Mouse (Mus musculus) right cerebral cortex, adult 2 months (tissue): ENCODE measurements at regions not wholly inside any gene's neighbourhood (a gene's known extent, or its start where the extent isn't known, plus 50 kb on each side); places are given as distances from the start of the nearest gene placed in this dataset.
A peak's percentile ranks its signal among the peaks of the same experiment; 100 is the strongest.

Experiments
- DNase-seq, 2 experiments: peaks; one replicate each; pipeline ENCODE4 v3.0.0; 2021 to 2022; ENCODE audit warnings: low spot score in 2 of 2

DNA sequence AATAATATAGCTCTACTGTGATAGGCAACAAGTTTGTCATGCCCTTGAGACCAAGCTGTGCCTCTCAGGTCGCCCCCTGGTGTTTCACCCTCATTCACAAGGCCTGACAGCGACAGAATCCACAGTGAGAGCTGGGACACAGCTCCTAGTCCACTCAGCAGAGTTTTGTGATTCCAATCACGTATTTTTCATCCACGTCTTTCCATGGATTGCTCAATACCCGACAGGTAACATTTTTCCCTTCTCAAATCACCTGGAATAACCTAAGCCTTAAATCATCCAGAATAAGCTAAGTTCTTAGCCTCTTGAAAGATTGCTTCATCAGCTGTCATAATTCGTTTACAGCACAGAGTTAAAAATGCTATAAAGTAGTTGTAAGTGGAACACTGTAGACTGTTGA lies 211.3 kb downstream of the Ccdc91 start:
- no peak for DNase-seq

- DNase-seq = no peak
Measured at GRCm38 (mm10) chr6:147698255-147698654, 222.6 kb downstream of the Ccdc91 start.

- DNase-seq = no peak
Measured at GRCm38 (mm10) chr6:147699449-147699848, 223.8 kb downstream of the Ccdc91 start.

DNA sequence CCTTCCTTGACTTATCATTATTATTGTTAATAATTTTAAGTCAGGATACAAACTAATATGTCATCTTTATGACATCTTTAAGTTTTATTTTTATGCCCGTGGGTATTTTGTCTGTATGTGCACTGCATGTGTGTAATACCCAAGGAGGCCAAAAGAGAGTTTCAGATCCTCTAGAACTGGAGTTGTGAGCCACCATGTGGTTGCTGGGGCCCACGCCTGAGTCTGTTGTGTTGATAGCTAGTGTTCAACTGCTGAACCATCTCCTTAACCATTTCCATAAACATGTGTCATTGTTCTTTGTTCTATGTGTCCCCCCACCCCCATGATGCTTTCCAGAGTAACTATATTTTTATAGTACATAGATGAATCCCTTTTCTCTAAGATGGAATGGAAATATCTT lies 225.0 kb downstream of the Ccdc91 start:
- DNase-seq = no peak

DNA sequence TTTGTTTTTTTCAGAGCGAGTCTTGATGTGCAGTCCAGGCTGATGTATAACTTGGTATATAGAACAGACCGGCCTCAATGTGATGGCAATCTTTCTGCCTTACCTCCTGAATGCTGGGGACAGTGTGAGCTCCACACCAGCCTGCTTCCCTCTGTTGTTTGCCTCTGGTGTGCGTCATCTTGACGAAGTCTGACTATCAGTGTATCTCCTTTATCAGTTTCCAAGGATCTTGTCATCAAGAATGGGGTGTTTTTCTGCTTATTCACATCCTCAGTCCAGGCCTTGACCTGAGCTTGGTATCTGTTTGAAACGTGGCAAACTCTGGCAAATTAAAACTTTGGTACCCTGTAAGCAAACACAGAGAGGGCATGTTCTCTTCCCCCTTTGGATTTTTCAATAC lies 226.3 kb downstream of the Ccdc91 start:
- DNase-seq = no peak

GRCm38 (mm10) chr6:147704297-147704696 lies 228.7 kb downstream of the Ccdc91 start:
- DNase-seq = no peak

GRCm38 (mm10) chr6:147705936-147706335 lies 230.3 kb downstream of the Ccdc91 start:
- no peak for DNase-seq

GRCm38 (mm10) chr6:147706741-147707140 lies 231.1 kb downstream of the Ccdc91 start:
- DNase-seq = no peak

GRCm38 (mm10) chr6:147718052-147718712 lies 242.6 kb downstream of the Ccdc91 start:
- DNase-seq = peak; percentile 22 to 30

- no peak for DNase-seq
Measured at GRCm38 (mm10) chr6:147718713-147719490, 243.3 kb downstream of the Ccdc91 start.

DNA sequence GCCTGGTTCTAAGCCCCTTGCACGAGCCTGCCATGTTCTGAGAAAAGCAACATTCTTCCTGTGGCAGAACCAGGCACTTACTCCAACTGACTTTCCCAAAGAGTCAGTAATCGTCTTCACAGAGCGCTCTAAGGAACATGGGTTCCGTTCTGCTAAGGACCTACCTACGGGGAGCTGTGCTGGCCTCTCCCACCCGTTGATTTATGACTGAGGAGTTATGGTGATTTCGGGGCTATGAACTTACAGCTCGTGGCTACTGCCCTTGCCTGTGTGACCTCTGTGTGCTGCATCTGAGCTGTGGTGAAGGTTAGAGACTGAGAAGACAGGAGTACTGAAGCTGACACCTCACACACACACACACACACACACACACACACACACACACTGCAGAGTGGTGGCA lies 243.9 kb downstream of the Ccdc91 start:
- no peak for DNase-seq

DNA sequence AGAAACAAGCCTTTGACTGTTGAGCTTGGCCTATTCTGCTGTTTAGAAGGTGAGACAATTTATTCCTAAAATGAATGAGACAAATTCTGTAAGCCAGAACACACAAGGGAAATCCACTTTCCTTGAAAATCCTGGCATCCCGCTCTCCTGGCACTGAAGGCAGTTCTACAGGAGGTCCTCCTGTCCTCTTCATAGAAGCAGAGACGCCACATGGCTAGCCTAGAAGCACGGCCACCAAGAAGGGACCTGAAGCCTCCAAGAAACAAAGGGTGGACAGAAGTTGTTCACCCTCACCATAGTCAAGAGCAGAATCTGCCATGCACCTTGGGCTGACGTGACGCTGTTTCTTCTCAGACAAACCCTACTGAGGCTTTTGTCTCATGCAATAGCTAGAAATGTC lies 247.7 kb downstream of the Ccdc91 start:
- no peak for DNase-seq

GRCm38 (mm10) chr6:147726987-147727386 lies 251.4 kb downstream of the Ccdc91 start:
- DNase-seq = peak in 1 of 2 experiments; percentile 23

DNA sequence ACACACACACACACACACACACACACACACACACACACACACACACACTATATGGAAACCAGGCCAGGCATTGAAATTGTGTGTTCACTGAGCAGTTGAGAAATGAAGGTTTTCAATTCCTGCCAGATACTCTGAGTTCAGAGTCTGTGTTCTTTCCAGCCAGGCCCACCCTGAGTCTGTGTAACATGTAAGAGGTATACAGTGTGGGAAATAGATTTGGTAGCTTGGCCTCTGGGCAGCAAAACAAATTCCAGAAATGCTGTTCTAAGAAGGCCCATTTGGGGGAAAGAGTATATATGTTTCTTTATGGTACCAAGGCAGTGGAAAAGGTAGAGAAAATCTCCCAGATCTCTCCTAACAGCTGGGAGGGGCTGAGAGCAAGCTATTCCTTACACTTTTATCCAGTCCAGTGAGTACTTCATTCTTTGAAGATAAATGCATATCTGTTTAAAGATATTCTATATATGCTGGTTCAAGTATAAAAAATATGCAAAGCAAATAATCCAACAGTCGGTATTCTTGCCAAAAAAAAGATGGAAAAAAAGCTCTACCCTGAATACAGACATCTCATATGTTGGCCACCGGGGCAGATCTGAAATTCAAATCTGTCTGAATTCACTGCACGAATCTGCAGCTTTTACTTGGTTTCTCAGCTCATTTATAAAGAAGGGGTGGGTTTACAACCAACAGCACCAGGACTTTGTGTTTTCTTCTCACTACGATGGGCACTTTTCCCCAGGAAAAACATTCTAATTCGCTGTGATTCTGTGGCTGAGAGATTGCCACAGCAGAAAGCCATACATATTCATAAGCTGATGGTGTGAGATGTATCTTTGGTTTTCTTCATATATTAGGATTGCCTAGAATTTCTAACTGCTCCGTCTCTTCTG lies 252.3 kb downstream of the Ccdc91 start:
- peak in 1 of 2 experiments; percentile 7 for DNase-seq

GRCm38 (mm10) chr6:147729721-147730120 lies 254.1 kb downstream of the Ccdc91 start:
- DNase-seq = no peak

GRCm38 (mm10) chr6:147738621-147739325 lies 263.1 kb downstream of the Ccdc91 start:
- no peak for DNase-seq

GRCm38 (mm10) chr6:147741446-147741845 lies 265.8 kb downstream of the Ccdc91 start:
- peak; percentile 63 to 71 for DNase-seq

DNA sequence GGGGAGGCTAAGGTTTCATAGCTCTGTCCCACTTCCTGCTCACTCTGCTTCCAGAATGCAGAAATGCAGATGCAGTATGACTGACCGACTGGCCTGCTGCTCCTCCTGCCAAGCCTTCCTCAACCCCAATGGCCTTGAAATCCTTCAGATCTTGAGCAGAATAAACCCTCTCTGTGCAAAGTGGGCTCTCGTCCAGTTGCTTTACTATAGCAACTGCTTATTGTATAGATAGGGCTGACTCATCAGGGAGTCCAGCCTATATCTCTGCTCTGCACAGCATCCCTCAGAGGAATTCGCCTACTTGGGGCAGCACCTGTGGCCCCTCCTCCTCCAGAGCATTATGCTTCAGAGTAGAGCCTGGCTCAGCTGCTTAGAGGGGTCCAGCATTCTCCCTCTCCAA lies 268.5 kb downstream of the Ccdc91 start:
- DNase-seq = no peak

DNA sequence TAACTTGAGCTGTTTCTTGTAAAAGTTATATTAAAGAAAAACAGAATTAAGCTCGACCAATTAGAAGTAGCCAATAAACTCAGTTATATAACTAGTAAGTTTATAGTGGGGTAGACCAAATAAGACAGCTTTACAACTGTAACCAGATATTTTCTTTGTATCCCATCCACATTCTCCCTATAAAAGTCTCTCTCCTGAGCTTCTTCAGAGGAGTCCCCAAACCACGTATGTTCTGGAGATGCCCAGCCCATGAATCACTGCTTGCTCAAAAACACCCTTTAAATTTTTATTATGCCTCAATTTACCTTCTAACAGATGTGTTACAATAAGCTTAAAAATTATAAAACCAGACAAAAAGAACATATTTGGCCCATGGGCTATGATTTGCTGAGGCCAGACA lies 270.1 kb downstream of the Ccdc91 start:
- DNase-seq = no peak

GRCm38 (mm10) chr6:147747945-147748344 lies 272.3 kb downstream of the Ccdc91 start:
- no peak for DNase-seq

- no peak for DNase-seq
Measured at GRCm38 (mm10) chr6:147752301-147752700, 276.7 kb downstream of the Ccdc91 start.

GRCm38 (mm10) chr6:147753828-147754227 lies 278.2 kb downstream of the Ccdc91 start:
- no peak for DNase-seq
